ENCODE assay signal across 11 mouse cellular contexts in genomic region chr9:103120231-103120630, GRCm38 (mm10). TPM values are rescaled to one million over a fixed set of nuclear protein-coding genes. Genes with fewer than 3 reads are reported as not detected.
DNase-seq lines count a peak whose midpoint lies in the region; ATAC-seq and TF ChIP-seq lines count a peak whose summit lies in the region.
"Had no signal": no experiment of that assay in that cellular context is flagged by ENCODE, and none has a peak within 500 bp of the region (broad histone marks: within the 10 kb centered on the region; RNA-seq: fewer than 3 reads in every experiment).

No protein-coding gene starts in this region.

- H3K9me3 ChIP-seq in heart, embryonic 10.5 days = no peaks in the 10 kb centered on the region
- H3K9me3 ChIP-seq in heart, embryonic 12.5 days (replicated peaks) = no peaks in the 10 kb centered on the region

- no peak overlapping the region for H3K27ac ChIP-seq in heart, embryonic 10.5 days
- no peak overlapping the region for H3K27ac ChIP-seq in heart, embryonic 12.5 days (ENCODE audit: poor library complexity, severe bottlenecking)

- TF ChIP-seq CTCF in lung, adult 2 months (IDR thresholded peaks at IDR 0.05; ENCODE audit: insufficient read depth, low read length) = peak; percentile 31; the same call in 1 of the 2 replicates

- 59% methylated on average over 2 of the region's 2 CpGs for WGBS in heart, embryonic 10.5 days
- 38% methylated on average over 2 of the region's 2 CpGs for WGBS in heart, embryonic 12.5 days
- WGBS in lung, adult 2 months = 51% methylated on average over 2 of the region's 2 CpGs

- no peak for TF ChIP-seq POLR2A in lung, adult 2 months (IDR thresholded peaks at IDR 0.05; ENCODE audit: borderline replicate concordance, extremely low read depth, low read depth, low read length)

- peaks cover 44% of the 10 kb centered on the region for H3K27me3 ChIP-seq in heart, embryonic 10.5 days (ENCODE audit: insufficient read depth, poor library complexity, severe bottlenecking)
- H3K27me3 ChIP-seq in heart, embryonic 12.5 days (replicated peaks) = peaks cover 16% of the 10 kb centered on the region

- no peak overlapping the region for H3K4me2 ChIP-seq in heart, embryonic 12.5 days

- no peaks in the 10 kb centered on the region for H3K4me1 ChIP-seq in heart, embryonic 10.5 days
- H3K4me1 ChIP-seq in heart, embryonic 12.5 days (replicated peaks) = no peaks in the 10 kb centered on the region
- H3K4me1 ChIP-seq in lung, adult 2 months (ENCODE audit: control insufficient read depth, insufficient read depth, low read length) = no peaks in the 10 kb centered on the region

- H3K9ac ChIP-seq in heart, embryonic 12.5 days = no peak overlapping the region

- no peak overlapping the region for H3K4me3 ChIP-seq in heart, embryonic 10.5 days
- no peak overlapping the region for H3K4me3 ChIP-seq in heart, embryonic 12.5 days
- no peak overlapping the region for H3K4me3 ChIP-seq in lung, adult 2 months (replicated peaks; ENCODE audit: extremely low read depth, low read depth, low read length)

- H3K36me3 ChIP-seq in heart, embryonic 10.5 days = no peaks in the 10 kb centered on the region
- H3K36me3 ChIP-seq in heart, embryonic 12.5 days = no peaks in the 10 kb centered on the region

- no peak for ATAC-seq in heart, embryonic 12.5 days (ENCODE audit: insufficient number of reproducible peaks, low FRiP score)
- peak; percentile 25; the same call in 1 of the 2 replicates for ATAC-seq in granulocyte monocyte progenitor cell, adult 5-6 weeks (replicated peaks; ENCODE audit: poor library complexity, severe bottlenecking)
- peak; percentile 49 for ATAC-seq in megakaryocyte progenitor cell, adult 5-6 weeks (replicated peaks; ENCODE audit: poor library complexity)

- DNase-seq in heart, embryonic 10.5 days (ENCODE audit: low spot score) = peak; percentile 72
- no peak for DNase-seq in lung, adult 2 months
- no peak for DNase-seq in lung, postnatal 10 days
- DNase-seq in gastrocnemius, adult 8-10 months (ENCODE audit: low spot score in 2 of 2) = no peak
- DNase-seq in adrenal gland, postnatal 25 days = no peak
- DNase-seq: adrenal gland, adult 2 months; kidney, postnatal 10 days; layer of hippocampus, postnatal 36 days had no signal

RNA-seq across cellular contexts. Expression of gene Rab6b, which starts 8.6 kb away (rescaled TPM):
- polyA plus RNA-seq in heart, embryonic 10.5 days (2016; fragmentation: Nextera tagmentation; extraction: Ambion mirVana) = 2.3 and 2.7 TPM in 2 replicates
- 3.0 and 3.2 TPM in 2 replicates for polyA plus RNA-seq in heart, embryonic 12.5 days (2016; fragmentation: Nextera tagmentation; extraction: Ambion mirVana)
- 10.6 and 21.3 TPM in 2 replicates for polyA plus RNA-seq in lung, adult 2 months (2012; rRNA removed)
- 0.11 and 0.23 TPM in 2 replicates for total RNA-seq in granulocyte monocyte progenitor cell, adult 5-6 weeks (2014; fragmentation: Nextera tagmentation)
- total RNA-seq in granulocyte monocyte progenitor cell, adult 5-6 weeks (2017) = 0.15 and 0.17 TPM in 2 replicates
- total RNA-seq in megakaryocyte progenitor cell, adult 5-6 weeks (2015) = 0.51 and 0.64 TPM in 2 replicates
- total RNA-seq in megakaryocyte progenitor cell, adult 5-6 weeks (2017) = 0.04 and 0.10 TPM in 2 replicates
- 1 to 10 TPM in 2 of 4 experiments, under 1 TPM in 2; 0.73 to 2.0 (median 1.4) TPM for total RNA-seq in gastrocnemius, adult 8-10 months (2022)
- total RNA-seq in adrenal gland, postnatal 25 days (2021) = 2.1 TPM in 2 replicates
